Mouse (Mus musculus): ENCODE measurements around the gene Adgrg3. TPM values are rescaled to one million over a fixed set of nuclear protein-coding genes. Genes with fewer than 3 reads are reported as not detected.

Adgrg3 gene
- polyA plus RNA-seq, 1 experiment from 2014 or later: 1.1 TPM

GRCm38 (mm10) chr8:95078055-95078454 lies 60.6 kb downstream of the Adgrg3 start:
- Histone ChIP-seq H3K36me3 (ENCODE audit: control insufficient read depth, insufficient read depth, low read length) (peaks cover 3% of the 10 kb centered on the region; the same call in 1 of the 2 replicates), H3K27ac (ENCODE audit: low read depth, low read length) (no peak overlapping the region), H3K4me1 (ENCODE audit: control insufficient read depth, insufficient read depth, low read length) (peaks cover 10% of the 10 kb centered on the region), H3K9me3 (ENCODE audit: control insufficient read depth, low read length) (no peaks in the 10 kb centered on the region), H3K9ac (replicated peaks; ENCODE audit: low read depth, low read length) (no peak overlapping the region), H3K4me3 (ENCODE audit: low read depth, low read length) (no peak overlapping the region), H3K4me2 (ENCODE audit: low read depth, low read length) (no peak overlapping the region), H3K27me3 (ENCODE audit: control insufficient read depth, insufficient read depth, low read length) (no peaks in the 10 kb centered on the region)
- 78% methylated on average over 3 of the region's 3 CpGs for WGBS
- ATAC-seq (ENCODE audit: low read depth): no peak

- Histone ChIP-seq H3K9ac (replicated peaks; ENCODE audit: low read depth, low read length) (no peak overlapping the region), H3K27ac (ENCODE audit: low read depth, low read length) (no peak overlapping the region), H3K27me3 (ENCODE audit: control insufficient read depth, insufficient read depth, low read length) (no peaks in the 10 kb centered on the region), H3K4me1 (ENCODE audit: control insufficient read depth, insufficient read depth, low read length) (peaks cover 10% of the 10 kb centered on the region), H3K4me3 (ENCODE audit: low read depth, low read length) (no peak overlapping the region), H3K9me3 (ENCODE audit: control insufficient read depth, low read length) (no peaks in the 10 kb centered on the region), H3K36me3 (ENCODE audit: control insufficient read depth, insufficient read depth, low read length) (peaks cover 5% of the 10 kb centered on the region; the same call in 1 of the 2 replicates), H3K4me2 (ENCODE audit: low read depth, low read length) (no peak overlapping the region)
- no peak for ATAC-seq (ENCODE audit: low read depth)
- 88% methylated on average over 4 of the region's 4 CpGs for WGBS
Observed at GRCm38 (mm10) chr8:95079305-95079704, 61.8 kb downstream of the Adgrg3 start.

- ATAC-seq (ENCODE audit: low read depth): peak; percentile 97
- H3K27me3 ChIP-seq (ENCODE audit: control insufficient read depth, insufficient read depth, low read length): no peaks in the 10 kb centered on the region
- peak within 1 kb of the TSS; percentile 73 for H3K27ac ChIP-seq (ENCODE audit: low read depth, low read length)
- WGBS: under 1% methylated on average over 47 of the region's 47 CpGs
- peak within 1 kb of the TSS; percentile 65 for H3K4me2 ChIP-seq (ENCODE audit: low read depth, low read length)
- no peaks in the 10 kb centered on the region for H3K9me3 ChIP-seq (ENCODE audit: control insufficient read depth, low read length)
- H3K4me3 ChIP-seq (ENCODE audit: low read depth, low read length): peak within 1 kb of the TSS; percentile 80
- peak within 1 kb of the TSS; percentile 83 for H3K9ac ChIP-seq (replicated peaks; ENCODE audit: low read depth, low read length)
- peaks cover 5% of the 10 kb centered on the region; the same call in 1 of the 2 replicates for H3K36me3 ChIP-seq (ENCODE audit: control insufficient read depth, insufficient read depth, low read length)
- H3K4me1 ChIP-seq (ENCODE audit: control insufficient read depth, insufficient read depth, low read length): peaks cover 10% of the 10 kb centered on the region
Observed at GRCm38 (mm10) chr8:95080381-95081341, 63.2 kb downstream of the Adgrg3 start, which contains the start of gene Katnb1. Gene Katnb1 (plus strand): TSS chr8:95081186.

GRCm38 (mm10) chr8:95081650-95082049 lies 64.2 kb downstream of the Adgrg3 start:
- Histone ChIP-seq H3K4me1 (ENCODE audit: control insufficient read depth, insufficient read depth, low read length) (peaks cover 10% of the 10 kb centered on the region), H3K27me3 (ENCODE audit: control insufficient read depth, insufficient read depth, low read length) (no peaks in the 10 kb centered on the region), H3K4me3 (ENCODE audit: low read depth, low read length) (peak overlapping the region; percentile 80), H3K4me2 (ENCODE audit: low read depth, low read length) (peak overlapping the region; percentile 65), H3K27ac (ENCODE audit: low read depth, low read length) (peak overlapping the region; percentile 73), H3K36me3 (ENCODE audit: control insufficient read depth, insufficient read depth, low read length) (peaks cover 7% of the 10 kb centered on the region; the same call in 1 of the 2 replicates), H3K9ac (replicated peaks; ENCODE audit: low read depth, low read length) (peak overlapping the region; percentile 83), H3K9me3 (ENCODE audit: control insufficient read depth, low read length) (no peaks in the 10 kb centered on the region)
- WGBS: 7% methylated on average over 11 of the region's 11 CpGs
- ATAC-seq (ENCODE audit: low read depth): no peak

GRCm38 (mm10) chr8:95084261-95084660 lies 66.8 kb downstream of the Adgrg3 start:
- H3K9ac ChIP-seq (replicated peaks; ENCODE audit: low read depth, low read length): no peak overlapping the region
- 88% methylated on average over 4 of the region's 4 CpGs for WGBS
- H3K36me3 ChIP-seq (ENCODE audit: control insufficient read depth, insufficient read depth, low read length): peaks cover 15% of the 10 kb centered on the region
- no peak overlapping the region for H3K27ac ChIP-seq (ENCODE audit: low read depth, low read length)
- H3K27me3 ChIP-seq (ENCODE audit: control insufficient read depth, insufficient read depth, low read length): no peaks in the 10 kb centered on the region
- no peak for ATAC-seq (ENCODE audit: low read depth)
- H3K4me1 ChIP-seq (ENCODE audit: control insufficient read depth, insufficient read depth, low read length): peaks cover 10% of the 10 kb centered on the region
- H3K4me3 ChIP-seq (ENCODE audit: low read depth, low read length): no peak overlapping the region
- no peaks in the 10 kb centered on the region for H3K9me3 ChIP-seq (ENCODE audit: control insufficient read depth, low read length)
- no peak overlapping the region for H3K4me2 ChIP-seq (ENCODE audit: low read depth, low read length)

GRCm38 (mm10) chr8:95084744-95085431 lies 67.4 kb downstream of the Adgrg3 start:
- Histone ChIP-seq H3K9me3 (ENCODE audit: control insufficient read depth, low read length) (no peaks in the 10 kb centered on the region), H3K9ac (replicated peaks; ENCODE audit: low read depth, low read length) (no peak overlapping the region), H3K4me1 (ENCODE audit: control insufficient read depth, insufficient read depth, low read length) (peaks cover 10% of the 10 kb centered on the region), H3K4me3 (ENCODE audit: low read depth, low read length) (no peak overlapping the region), H3K4me2 (ENCODE audit: low read depth, low read length) (no peak overlapping the region), H3K27me3 (ENCODE audit: control insufficient read depth, insufficient read depth, low read length) (no peaks in the 10 kb centered on the region), H3K27ac (ENCODE audit: low read depth, low read length) (no peak overlapping the region), H3K36me3 (ENCODE audit: control insufficient read depth, insufficient read depth, low read length) (peaks cover 19% of the 10 kb centered on the region)
- ATAC-seq (ENCODE audit: low read depth): no peak
- WGBS: 82% methylated on average over 10 of the region's 10 CpGs

GRCm38 (mm10) chr8:95085432-95086141 lies 68.1 kb downstream of the Adgrg3 start:
- peaks cover 20% of the 10 kb centered on the region for H3K36me3 ChIP-seq (ENCODE audit: control insufficient read depth, insufficient read depth, low read length)
- no peak for ATAC-seq (ENCODE audit: low read depth)
- peaks cover 10% of the 10 kb centered on the region for H3K4me1 ChIP-seq (ENCODE audit: control insufficient read depth, insufficient read depth, low read length)
- no peak overlapping the region for H3K27ac ChIP-seq (ENCODE audit: low read depth, low read length)
- WGBS: 94% methylated on average over 7 of the region's 7 CpGs
- no peak overlapping the region for H3K9ac ChIP-seq (replicated peaks; ENCODE audit: low read depth, low read length)
- no peak overlapping the region for H3K4me2 ChIP-seq (ENCODE audit: low read depth, low read length)
- H3K27me3 ChIP-seq (ENCODE audit: control insufficient read depth, insufficient read depth, low read length): no peaks in the 10 kb centered on the region
- H3K4me3 ChIP-seq (ENCODE audit: low read depth, low read length): no peak overlapping the region
- H3K9me3 ChIP-seq (ENCODE audit: control insufficient read depth, low read length): no peaks in the 10 kb centered on the region

- Histone ChIP-seq H3K27me3 (ENCODE audit: control insufficient read depth, insufficient read depth, low read length) (no peaks in the 10 kb centered on the region), H3K36me3 (ENCODE audit: control insufficient read depth, insufficient read depth, low read length) (peaks cover 65% of the 10 kb centered on the region), H3K9ac (replicated peaks; ENCODE audit: low read depth, low read length) (no peak overlapping the region), H3K9me3 (ENCODE audit: control insufficient read depth, low read length) (no peaks in the 10 kb centered on the region), H3K4me1 (ENCODE audit: control insufficient read depth, insufficient read depth, low read length) (no peaks in the 10 kb centered on the region), H3K27ac (ENCODE audit: low read depth, low read length) (no peak overlapping the region), H3K4me2 (ENCODE audit: low read depth, low read length) (no peak overlapping the region), H3K4me3 (ENCODE audit: low read depth, low read length) (no peak overlapping the region)
- WGBS: 92% methylated on average over 4 of the region's 4 CpGs
- no peak for ATAC-seq (ENCODE audit: low read depth)
Observed at GRCm38 (mm10) chr8:95093574-95093973, 76.1 kb downstream of the Adgrg3 start.
